Mouse (Mus musculus): Measurements from ENCODE around the gene Nup37.

Gene Nup37

GRCm38 (mm10) chr10:88146707-88147477 is at the start of gene Nup37, which contains the start of gene Parpbp:
TSS of gene Nup37 (plus strand) at chr10:88146992.
TSS of gene Parpbp (minus strand) at chr10:88146941.
- DNase-seq (ENCODE audit: low spot score) = peak; percentile 93

GRCm38 (mm10) chr10:88106169-88106568 is 40.6 kb upstream of the Nup37 start:
- DNase-seq (ENCODE audit: low spot score) = no peak

GRCm38 (mm10) chr10:88113290-88113689 is 33.5 kb upstream of the Nup37 start:
- DNase-seq (ENCODE audit: low spot score) = no peak

- DNase-seq (ENCODE audit: low spot score) = no peak
Measured at GRCm38 (mm10) chr10:88119721-88120120, 27.1 kb upstream of the Nup37 start.

GRCm38 (mm10) chr10:88135630-88136029 is 11.2 kb upstream of the Nup37 start:
- no peak for DNase-seq (ENCODE audit: low spot score)

GRCm38 (mm10) chr10:88146187-88146586 is 605 bp upstream of the Nup37 start:
- no peak for DNase-seq (ENCODE audit: low spot score)

GRCm38 (mm10) chr10:88150381-88150780 is 3.6 kb downstream of the Nup37 start:
- no peak for DNase-seq (ENCODE audit: low spot score)

GRCm38 (mm10) chr10:88151658-88152057 is 4.9 kb downstream of the Nup37 start:
- no peak for DNase-seq (ENCODE audit: low spot score)

GRCm38 (mm10) chr10:88162096-88162495 is 15.3 kb downstream of the Nup37 start:
- DNase-seq (ENCODE audit: low spot score) = no peak

- no peak for DNase-seq (ENCODE audit: low spot score)
Measured at GRCm38 (mm10) chr10:88162676-88163075, 15.9 kb downstream of the Nup37 start.

GRCm38 (mm10) chr10:88166158-88166557 is 19.4 kb downstream of the Nup37 start:
- no peak for DNase-seq (ENCODE audit: low spot score)

GRCm38 (mm10) chr10:88167438-88168077 is 20.8 kb downstream of the Nup37 start:
- no peak for DNase-seq (ENCODE audit: low spot score)

- no peak for DNase-seq (ENCODE audit: low spot score)
Measured at GRCm38 (mm10) chr10:88200541-88200940, 53.7 kb downstream of the Nup37 start.

GRCm38 (mm10) chr10:88200951-88201638 is 54.3 kb downstream of the Nup37 start, which contains the start of gene Washc3:
TSS of gene Washc3 (plus strand) at chr10:88201093.
- DNase-seq (ENCODE audit: low spot score) = peak; percentile 97

- DNase-seq (ENCODE audit: low spot score) = no peak
Measured at GRCm38 (mm10) chr10:88201650-88202049, 54.9 kb downstream of the Nup37 start.

- DNase-seq (ENCODE audit: low spot score) = no peak
Measured at GRCm38 (mm10) chr10:88202581-88202980, 55.8 kb downstream of the Nup37 start.

GRCm38 (mm10) chr10:88203236-88203635 is 56.4 kb downstream of the Nup37 start:
- no peak for DNase-seq (ENCODE audit: low spot score)

- no peak for DNase-seq (ENCODE audit: low spot score)
Measured at GRCm38 (mm10) chr10:88212644-88213043, 65.9 kb downstream of the Nup37 start.

GRCm38 (mm10) chr10:88214800-88215514 is 68.2 kb downstream of the Nup37 start:
- DNase-seq (ENCODE audit: low spot score) = no peak

- DNase-seq (ENCODE audit: low spot score) = no peak
Measured at GRCm38 (mm10) chr10:88218161-88218560, 71.4 kb downstream of the Nup37 start.

- DNase-seq (ENCODE audit: low spot score) = no peak
Measured at GRCm38 (mm10) chr10:88221718-88222117, 74.9 kb downstream of the Nup37 start.

GRCm38 (mm10) chr10:88225421-88225820 is 78.6 kb downstream of the Nup37 start:
- no peak for DNase-seq (ENCODE audit: low spot score)

All from embryo, embryonic 10.5 days (tissue).